Mouse (Mus musculus): ENCODE measurements around the gene Pacsin2. TPM values are rescaled to one million over a fixed set of nuclear protein-coding genes. Genes with fewer than 3 reads are reported as not detected.
A peak's percentile ranks its signal among the peaks of the same experiment; 100 is the strongest.
"Not testable (repeated sequence)": the region's sequence is repeated elsewhere in the genome, so short reads cannot be mapped to it uniquely, and the experiment has no call there.

The Pacsin2 gene
- polyA plus RNA-seq, 1 experiment from 2014 or later, result 36.3 TPM

DNA sequence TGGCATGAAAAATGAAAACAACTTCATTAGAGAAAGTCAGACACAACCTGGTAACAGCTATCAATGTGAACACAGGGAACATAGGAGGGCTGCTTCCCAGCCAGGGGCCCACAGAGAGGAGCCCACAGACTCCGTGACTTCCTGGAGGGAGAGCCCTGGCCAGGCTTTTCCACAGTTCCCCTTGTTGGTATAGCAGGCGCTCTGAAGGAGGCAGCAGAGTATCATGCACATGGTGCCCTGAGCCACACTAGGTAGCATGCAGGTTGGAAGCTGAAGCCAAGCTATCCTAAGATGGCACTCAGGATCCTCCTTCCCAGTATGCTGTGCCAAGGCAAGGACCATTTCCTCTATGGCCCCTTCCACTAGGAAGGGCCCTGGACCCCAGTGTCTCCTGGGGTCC is 80.8 kb downstream of the Pacsin2 start:
- Histone ChIP-seq H3K9ac (ENCODE audit: low read length) (no peak overlapping the region), H3K4me2 (no peak overlapping the region), H3K4me3 (ENCODE audit: low read depth, low read length) (no peak overlapping the region), H3K9me3 (ENCODE audit: control insufficient read depth, low read length) (no peaks in the 10 kb centered on the region), H3K27me3 (ENCODE audit: control insufficient read depth, insufficient read depth, low read length) (no peaks in the 10 kb centered on the region), H3K4me1 (ENCODE audit: control insufficient read depth, insufficient read depth, low read length) (no peaks in the 10 kb centered on the region), H3K27ac (ENCODE audit: low read depth, low read length) (no peak overlapping the region), H3K36me3 (ENCODE audit: control insufficient read depth, insufficient read depth, low read length) (peaks cover 5% of the 10 kb centered on the region; the same call in 1 of the 2 replicates)
- no peak for DNase-seq (ENCODE audit: low spot score, missing footprints)
- no peak for ATAC-seq (ENCODE audit: low FRiP score)
- 93% methylated on average over 2 of the region's 2 CpGs for WGBS

DNA sequence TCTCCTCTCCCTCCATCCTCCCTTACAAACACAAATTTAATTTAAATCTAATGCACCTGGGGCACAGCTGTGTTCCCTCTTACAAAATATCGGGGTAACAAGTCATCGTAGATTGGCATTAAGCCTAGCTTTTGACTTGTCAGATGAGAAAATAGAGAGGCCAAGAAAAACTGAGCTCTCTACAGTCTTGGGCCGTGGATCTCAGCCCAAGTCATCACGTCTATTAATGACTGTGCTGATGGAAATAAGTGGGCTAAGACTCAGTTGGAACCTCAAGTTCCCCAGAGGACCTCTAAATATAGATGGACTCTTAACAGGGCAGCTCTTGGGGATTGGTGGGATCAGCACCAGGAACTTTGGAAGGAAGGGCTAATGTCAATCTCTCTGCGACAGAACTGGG is 81.3 kb downstream of the Pacsin2 start:
- Histone ChIP-seq H3K36me3 (ENCODE audit: control insufficient read depth, insufficient read depth, low read length) (peaks cover 3% of the 10 kb centered on the region; the same call in 1 of the 2 replicates), H3K27ac (ENCODE audit: low read depth, low read length) (no peak overlapping the region), H3K9ac (ENCODE audit: low read length) (no peak overlapping the region), H3K27me3 (ENCODE audit: control insufficient read depth, insufficient read depth, low read length) (no peaks in the 10 kb centered on the region), H3K9me3 (ENCODE audit: control insufficient read depth, low read length) (no peaks in the 10 kb centered on the region), H3K4me2 (no peak overlapping the region), H3K4me3 (ENCODE audit: low read depth, low read length) (no peak overlapping the region), H3K4me1 (ENCODE audit: control insufficient read depth, insufficient read depth, low read length) (no peaks in the 10 kb centered on the region)
- ATAC-seq (ENCODE audit: low FRiP score) (no peak), DNase-seq (ENCODE audit: low spot score, missing footprints) (peak; percentile 6)
- 94% methylated on average over 5 of the region's 5 CpGs for WGBS

DNA sequence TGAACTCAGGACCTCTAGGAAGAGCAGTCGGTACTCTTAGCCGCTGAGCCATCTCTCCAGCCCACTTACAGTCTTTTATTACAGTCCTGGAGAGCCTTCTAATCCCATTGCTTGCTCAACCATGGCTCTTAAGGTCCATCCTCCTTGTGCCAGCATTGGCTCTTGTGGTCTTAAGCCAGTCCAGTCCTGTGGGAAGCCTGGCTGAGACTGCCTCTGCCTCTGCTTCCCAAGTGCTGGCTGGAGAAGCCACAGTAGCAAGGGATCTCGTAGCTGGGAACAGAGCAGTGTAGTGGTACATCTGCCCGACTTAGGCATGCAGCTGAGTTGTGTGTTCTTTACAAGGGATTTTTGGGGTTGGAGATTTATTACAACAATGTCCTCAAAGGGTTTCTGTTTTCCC is 81.9 kb downstream of the Pacsin2 start:
- H3K4me1 ChIP-seq (ENCODE audit: control insufficient read depth, insufficient read depth, low read length), result no peaks in the 10 kb centered on the region
- no peak for DNase-seq (ENCODE audit: low spot score, missing footprints)
- no peak overlapping the region for H3K27ac ChIP-seq (ENCODE audit: low read depth, low read length)
- 0 out of 2 replicates have a peak, but pooled peaks cover 2% of the 10 kb centered on the region for H3K36me3 ChIP-seq (ENCODE audit: control insufficient read depth, insufficient read depth, low read length)
- no peaks in the 10 kb centered on the region for H3K9me3 ChIP-seq (ENCODE audit: control insufficient read depth, low read length)
- H3K9ac ChIP-seq (ENCODE audit: low read length), result no peak overlapping the region
- 93% methylated on average over 4 of the region's 4 CpGs for WGBS
- no peak for ATAC-seq (ENCODE audit: low FRiP score)
- H3K4me3 ChIP-seq (ENCODE audit: low read depth, low read length), result no peak overlapping the region
- no peaks in the 10 kb centered on the region for H3K27me3 ChIP-seq (ENCODE audit: control insufficient read depth, insufficient read depth, low read length)
- H3K4me2 ChIP-seq, result no peak overlapping the region

DNA sequence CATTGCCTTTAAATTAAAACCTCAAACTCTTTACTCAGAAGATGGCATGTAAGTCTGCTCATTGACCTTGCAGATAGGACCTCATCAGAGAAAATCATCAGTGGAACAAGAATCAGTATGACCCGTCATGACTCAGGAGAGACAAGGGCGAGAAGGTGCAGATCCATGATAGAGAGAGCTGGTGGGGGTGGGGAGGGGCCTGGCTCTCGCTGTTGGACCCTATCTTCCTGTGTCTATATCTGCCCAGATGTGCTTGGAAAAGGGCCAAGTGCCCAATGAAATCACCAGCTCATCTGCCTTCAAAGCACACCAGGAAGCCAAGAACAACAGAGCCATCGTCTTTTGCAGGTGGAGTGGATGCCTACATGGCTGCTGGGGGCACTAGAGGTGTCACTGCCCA is 87.3 kb downstream of the Pacsin2 start:
- H3K9ac ChIP-seq (ENCODE audit: low read length), result no peak overlapping the region
- no peak overlapping the region for H3K27ac ChIP-seq (ENCODE audit: low read depth, low read length)
- no peaks in the 10 kb centered on the region for H3K36me3 ChIP-seq (ENCODE audit: control insufficient read depth, insufficient read depth, low read length)
- H3K9me3 ChIP-seq (ENCODE audit: control insufficient read depth, low read length), result no peaks in the 10 kb centered on the region
- H3K4me1 ChIP-seq (ENCODE audit: control insufficient read depth, insufficient read depth, low read length), result no peaks in the 10 kb centered on the region
- DNase-seq (ENCODE audit: low spot score, missing footprints) (peak; percentile 12), ATAC-seq (ENCODE audit: low FRiP score) (no peak)
- H3K4me2 ChIP-seq, result no peak overlapping the region
- WGBS, result 84% methylated on average over 4 of the region's 4 CpGs
- H3K27me3 ChIP-seq (ENCODE audit: control insufficient read depth, insufficient read depth, low read length), result no peaks in the 10 kb centered on the region
- no peak overlapping the region for H3K4me3 ChIP-seq (ENCODE audit: low read depth, low read length)

DNA sequence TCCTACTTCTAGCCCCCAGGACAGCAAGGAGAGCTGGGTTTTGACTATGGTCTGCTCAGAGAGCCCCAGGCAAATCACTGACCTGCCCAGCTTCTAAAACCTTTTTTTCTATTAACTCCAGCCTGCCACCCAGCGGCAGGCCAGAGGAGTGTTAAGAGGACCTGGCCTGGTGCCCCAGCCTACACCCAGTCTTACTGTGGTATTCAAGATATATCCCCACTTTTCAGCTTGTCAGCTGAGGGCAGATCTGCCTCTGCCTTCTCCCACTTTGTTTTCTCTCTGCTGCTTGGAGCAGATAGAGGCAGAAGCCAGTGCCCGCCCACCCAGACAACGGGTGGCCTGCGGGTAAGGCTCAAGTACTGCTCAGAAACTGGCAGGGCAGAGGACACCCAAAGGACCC is 89.3 kb downstream of the Pacsin2 start:
- H3K27ac ChIP-seq (ENCODE audit: low read depth, low read length), result no peak overlapping the region
- no peaks in the 10 kb centered on the region for H3K27me3 ChIP-seq (ENCODE audit: control insufficient read depth, insufficient read depth, low read length)
- H3K9me3 ChIP-seq (ENCODE audit: control insufficient read depth, low read length), result no peaks in the 10 kb centered on the region
- ATAC-seq (ENCODE audit: low FRiP score), result 0 out of 2 replicates have a peak, but pooled peaks have one; percentile 27
- H3K4me1 ChIP-seq (ENCODE audit: control insufficient read depth, insufficient read depth, low read length), result no peaks in the 10 kb centered on the region
- no peak overlapping the region for H3K9ac ChIP-seq (ENCODE audit: low read length)
- H3K4me2 ChIP-seq, result no peak overlapping the region
- no peaks in the 10 kb centered on the region for H3K36me3 ChIP-seq (ENCODE audit: control insufficient read depth, insufficient read depth, low read length)
- no peak overlapping the region for H3K4me3 ChIP-seq (ENCODE audit: low read depth, low read length)
- 58% methylated on average over 4 of the region's 4 CpGs for WGBS
- peak; percentile 85 for DNase-seq (ENCODE audit: low spot score, missing footprints)

DNA sequence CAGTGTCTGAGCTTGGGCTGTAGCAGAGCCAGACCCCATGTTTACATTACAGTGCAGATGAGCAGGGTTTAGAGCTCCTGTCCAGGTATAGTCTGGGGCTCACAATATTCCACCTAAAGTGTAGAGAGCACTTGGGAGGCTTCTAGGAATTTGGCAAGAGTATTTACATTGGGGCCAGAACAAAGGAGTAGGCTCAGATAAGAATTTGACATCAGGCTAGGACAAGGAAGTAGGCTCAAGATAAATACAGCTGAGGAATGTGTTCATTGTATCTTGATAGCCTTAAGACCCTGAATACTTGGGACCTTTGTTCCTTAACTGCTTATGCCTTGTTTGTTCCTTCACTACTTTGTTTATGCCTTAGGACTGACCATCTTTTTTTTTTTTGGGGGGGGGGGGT is 90.3 kb downstream of the Pacsin2 start:
- H3K27me3 ChIP-seq (ENCODE audit: control insufficient read depth, insufficient read depth, low read length), result no peaks in the 10 kb centered on the region
- no peak overlapping the region for H3K27ac ChIP-seq (ENCODE audit: low read depth, low read length)
- no peak overlapping the region for H3K4me2 ChIP-seq
- H3K36me3 ChIP-seq (ENCODE audit: control insufficient read depth, insufficient read depth, low read length), result no peaks in the 10 kb centered on the region
- no peaks in the 10 kb centered on the region for H3K4me1 ChIP-seq (ENCODE audit: control insufficient read depth, insufficient read depth, low read length)
- no peaks in the 10 kb centered on the region for H3K9me3 ChIP-seq (ENCODE audit: control insufficient read depth, low read length)
- ATAC-seq (ENCODE audit: low FRiP score) (no peak), DNase-seq (ENCODE audit: low spot score, missing footprints) (peak; percentile 65)
- H3K9ac ChIP-seq (ENCODE audit: low read length), result no peak overlapping the region
- no peak overlapping the region for H3K4me3 ChIP-seq (ENCODE audit: low read depth, low read length)

DNA sequence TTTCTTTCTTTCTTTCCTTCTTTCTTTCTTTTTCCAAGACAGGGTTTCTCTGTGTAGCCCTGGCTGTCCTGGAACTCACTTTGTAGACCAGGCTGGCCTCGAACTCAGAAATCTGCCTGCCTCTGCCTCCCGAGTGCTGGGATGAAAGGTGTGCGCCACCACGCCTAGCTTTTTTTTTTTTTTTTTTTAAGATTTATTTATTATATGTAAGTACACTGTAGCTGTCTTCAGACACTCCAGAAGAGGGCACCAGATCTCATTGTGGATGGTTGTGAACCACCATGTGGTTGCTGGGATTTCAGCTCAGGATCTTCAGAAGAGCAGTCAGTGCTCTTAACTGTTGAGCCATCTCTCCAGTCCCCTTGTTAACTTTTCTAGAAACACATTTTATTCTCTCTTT is 95.7 kb downstream of the Pacsin2 start:
- not testable (repeated sequence) for H3K27me3 ChIP-seq (ENCODE audit: control insufficient read depth, insufficient read depth, low read length); ATAC-seq (ENCODE audit: low FRiP score); H3K27ac ChIP-seq (ENCODE audit: low read depth, low read length); H3K9ac ChIP-seq (ENCODE audit: low read length); H3K9me3 ChIP-seq (ENCODE audit: control insufficient read depth, low read length); H3K4me3 ChIP-seq (ENCODE audit: low read depth, low read length); H3K4me2 ChIP-seq; DNase-seq (ENCODE audit: low spot score, missing footprints); H3K4me1 ChIP-seq (ENCODE audit: control insufficient read depth, insufficient read depth, low read length); H3K36me3 ChIP-seq (ENCODE audit: control insufficient read depth, insufficient read depth, low read length)
- WGBS, result 94% methylated on average over 4 of the region's 4 CpGs

DNA sequence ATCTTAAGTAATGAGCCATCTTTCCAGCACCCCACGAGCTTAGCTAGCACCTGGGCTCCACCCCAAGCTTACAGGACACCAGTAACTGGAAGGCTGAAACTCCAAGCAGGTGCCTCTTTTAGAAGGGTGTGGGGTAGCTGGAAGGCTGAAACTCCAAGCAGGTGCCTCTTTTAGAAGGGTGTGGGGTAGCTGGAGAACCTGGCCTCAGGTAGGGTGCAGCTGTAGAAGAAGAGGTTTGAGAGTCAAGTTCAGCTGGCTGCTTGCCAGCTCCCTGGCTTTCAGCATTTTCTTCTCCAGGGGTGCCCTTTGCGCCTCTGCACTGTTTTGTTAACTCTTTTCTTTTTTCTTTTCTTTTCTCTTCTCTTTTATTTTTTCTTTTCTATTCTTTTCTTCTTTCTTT is 96.1 kb downstream of the Pacsin2 start:
- peaks cover 4% of the 10 kb centered on the region for H3K27me3 ChIP-seq (ENCODE audit: control insufficient read depth, insufficient read depth, low read length)
- H3K4me3 ChIP-seq (ENCODE audit: low read depth, low read length), result no peak overlapping the region
- DNase-seq (ENCODE audit: low spot score, missing footprints) (no peak), ATAC-seq (ENCODE audit: low FRiP score) (no peak)
- no peaks in the 10 kb centered on the region for H3K36me3 ChIP-seq (ENCODE audit: control insufficient read depth, insufficient read depth, low read length)
- no peak overlapping the region for H3K9ac ChIP-seq (ENCODE audit: low read length)
- no peak overlapping the region for H3K4me2 ChIP-seq
- H3K9me3 ChIP-seq (ENCODE audit: control insufficient read depth, low read length), result no peaks in the 10 kb centered on the region
- no peaks in the 10 kb centered on the region; the same call in 1 of the 2 replicates for H3K4me1 ChIP-seq (ENCODE audit: control insufficient read depth, insufficient read depth, low read length)
- WGBS, result 83% methylated on average over 2 of the region's 2 CpGs
- no peak overlapping the region for H3K27ac ChIP-seq (ENCODE audit: low read depth, low read length)

DNA sequence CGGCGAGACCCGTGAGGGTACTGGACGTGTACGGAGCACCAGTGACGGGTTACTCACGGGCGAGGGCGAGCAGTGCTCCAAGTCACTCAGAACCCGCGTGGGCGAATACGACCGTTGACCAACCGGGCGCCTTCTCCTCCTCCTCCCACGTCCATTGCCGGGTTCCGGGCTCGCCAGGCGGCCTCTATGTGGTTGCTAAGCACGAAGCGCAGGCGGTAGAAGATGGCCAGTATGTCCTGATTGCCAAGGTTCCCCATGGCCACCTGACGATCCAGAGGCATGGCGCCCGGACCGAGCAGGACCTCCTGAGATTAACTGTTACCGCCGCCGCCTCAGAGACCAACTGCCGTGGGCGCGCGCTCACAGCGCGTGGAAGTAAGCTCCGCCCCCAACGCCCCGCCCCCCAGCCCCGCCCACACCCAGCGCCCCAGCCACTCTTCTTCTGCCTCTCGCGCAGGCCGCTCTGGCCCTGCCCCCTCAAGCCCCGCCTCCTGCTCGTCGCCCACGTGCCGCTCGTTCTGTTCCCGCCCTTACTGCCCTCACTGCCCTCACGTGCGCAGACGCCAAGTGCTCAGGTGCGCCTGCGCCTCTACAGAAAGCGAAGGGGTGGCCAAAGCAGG is 97.4 kb downstream of the Pacsin2 start:
- 29% methylated on average over 51 of the region's 58 CpGs for WGBS
- no peaks in the 10 kb centered on the region for H3K9me3 ChIP-seq (ENCODE audit: control insufficient read depth, low read length)

More for the DNA sequence above, 97.4 kb downstream of the Pacsin2 start:
- H3K4me1 ChIP-seq (ENCODE audit: control insufficient read depth, insufficient read depth, low read length), result no peaks in the 10 kb centered on the region; the same call in 1 of the 2 replicates
- H3K27ac ChIP-seq (ENCODE audit: low read depth, low read length), result no peak overlapping the region
- H3K9ac ChIP-seq (ENCODE audit: low read length), result no peak overlapping the region
- H3K4me2 ChIP-seq, result peak overlapping the region; percentile 39
- H3K4me3 ChIP-seq (ENCODE audit: low read depth, low read length), result peak overlapping the region; percentile 9; the same call in 1 of the 2 replicates
- ATAC-seq (ENCODE audit: low FRiP score) (peak; percentile 63; the same call in 1 of the 2 replicates), DNase-seq (ENCODE audit: low spot score, missing footprints) (peak; percentile 93)
- peaks cover 4% of the 10 kb centered on the region for H3K27me3 ChIP-seq (ENCODE audit: control insufficient read depth, insufficient read depth, low read length)
- no peaks in the 10 kb centered on the region for H3K36me3 ChIP-seq (ENCODE audit: control insufficient read depth, insufficient read depth, low read length)

Data from midbrain, embryonic 11.5 days (tissue).